Comparison of ENCODE assay signal across 11 mouse cellular contexts in the genomic region with DNA sequence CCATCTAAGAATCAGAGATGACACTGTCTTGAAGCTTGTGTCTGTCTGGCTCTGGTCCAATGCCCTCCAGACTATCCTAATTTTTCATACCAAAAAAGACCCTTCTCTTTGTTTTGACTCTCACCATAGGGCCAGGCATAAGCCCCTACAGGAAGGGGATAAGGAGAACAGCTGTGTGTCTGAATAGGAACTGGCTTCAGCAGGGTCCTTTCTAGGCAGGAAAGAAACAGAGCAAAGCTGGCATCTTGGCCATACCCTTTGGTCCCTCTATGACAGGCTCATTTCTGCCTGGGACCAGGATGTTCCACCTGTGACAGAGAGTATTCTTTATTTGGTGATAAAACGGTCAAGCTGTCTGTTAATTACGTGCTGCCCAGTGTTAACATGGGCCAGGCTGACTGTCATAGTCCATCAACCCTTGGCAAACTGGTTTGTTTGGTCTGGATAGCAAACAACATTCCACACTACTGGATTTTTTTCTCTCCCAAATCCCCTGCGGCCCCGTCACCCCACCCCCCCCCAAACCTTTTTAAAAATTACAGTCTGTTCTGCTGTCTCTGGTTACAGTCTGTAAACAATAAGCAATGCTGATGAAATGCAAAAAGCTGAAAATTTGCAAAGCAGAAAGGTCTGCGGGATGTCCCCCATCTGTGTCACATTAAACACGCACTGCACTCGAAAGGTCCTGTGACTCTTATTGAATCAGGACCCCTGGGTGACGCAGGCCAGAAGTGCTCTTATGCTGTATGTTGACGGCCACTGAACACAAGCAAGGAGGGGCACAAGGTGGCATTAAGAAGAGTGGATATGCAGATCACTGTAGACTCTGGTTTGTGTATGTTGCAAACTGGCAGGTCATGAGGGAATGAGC.
DNase-seq lines count a peak whose midpoint lies in the region; ATAC-seq and TF ChIP-seq lines count a peak whose summit lies in the region.
"Had no signal": no experiment of that assay in that cellular context is flagged by ENCODE, and none has a peak within 500 bp of the region (broad histone marks: within the 10 kb centered on the region; RNA-seq: fewer than 3 reads in every experiment).

No protein-coding gene starts in this region.

- no peak overlapping the region for H3K4me2 ChIP-seq in liver, embryonic 12.5 days
- H3K4me2 ChIP-seq in intestine, embryonic 16.5 days (ENCODE audit: low read depth, low read length): no peak overlapping the region
- H3K4me2 ChIP-seq in liver, postnatal 0 days (ENCODE audit: low read depth, low read length): no peak overlapping the region

- TF ChIP-seq POLR2A in liver, adult 2 months (IDR thresholded peaks at IDR 0.05; ENCODE audit: extremely low read depth, insufficient read depth, low read length): no peak

- H3K9me3 ChIP-seq in liver, embryonic 12.5 days (replicated peaks): no peaks in the 10 kb centered on the region
- no peaks in the 10 kb centered on the region for H3K9me3 ChIP-seq in embryonic facial prominence, embryonic 10.5 days
- no peaks in the 10 kb centered on the region for H3K9me3 ChIP-seq in intestine, embryonic 16.5 days (ENCODE audit: control insufficient read depth, low read length)
- H3K9me3 ChIP-seq in liver, postnatal 0 days (ENCODE audit: low read length): no peaks in the 10 kb centered on the region

- DNase-seq in liver, adult 2 months (ENCODE audit: extremely low read depth, low read depth, low spot score): peak; percentile 93
- DNase-seq in embryonic facial prominence, embryonic 10.5 days (ENCODE audit: low spot score): peak; percentile 40
- DNase-seq in liver, postnatal 0 days: no peak
- no peak for DNase-seq in spleen, postnatal 4 days (ENCODE audit: low spot score in 2 of 2)
- DNase-seq: gastrocnemius, postnatal 25 days; left cerebral cortex, postnatal 4 days had no signal

- WGBS in liver, adult 2 months: 31% methylated on average over 9 of the region's 9 CpGs
- WGBS in liver, embryonic 12.5 days (ENCODE audit: insufficient replicate concordance): 73% methylated on average over 9 of the region's 9 CpGs
- 46% methylated on average over 9 of the region's 9 CpGs for WGBS in embryonic facial prominence, embryonic 10.5 days
- WGBS in intestine, embryonic 16.5 days: 47% methylated on average over 9 of the region's 9 CpGs
- WGBS in liver, postnatal 0 days (ENCODE audit: insufficient replicate concordance): 66% methylated on average over 9 of the region's 9 CpGs

- peak overlapping the region; percentile 79 for H3K27ac ChIP-seq in liver, adult 2 months (replicated peaks; ENCODE audit: insufficient read depth, low read depth, low read length)
- no peak overlapping the region for H3K27ac ChIP-seq in liver, embryonic 12.5 days
- peak overlapping the region; percentile 52 for H3K27ac ChIP-seq in embryonic facial prominence, embryonic 10.5 days (replicated peaks)
- H3K27ac ChIP-seq in intestine, embryonic 16.5 days (ENCODE audit: low read length): peak overlapping the region; percentile 14; the same call in 1 of the 2 replicates
- peak overlapping the region; percentile 44 for H3K27ac ChIP-seq in liver, postnatal 0 days (ENCODE audit: low read depth)
- H3K27ac ChIP-seq: layer of hippocampus, adult 2 months had no signal

- TF ChIP-seq CTCF in liver, adult 2 months (IDR thresholded peaks at IDR 0.05; ENCODE audit: low read depth, low read length): no peak
- no peak for TF ChIP-seq CTCF in liver, postnatal 0 days (IDR thresholded peaks at IDR 0.05; ENCODE audit: low read depth)

- peaks cover 6% of the 10 kb centered on the region; the same call in 1 of the 2 replicates for H3K79me2 ChIP-seq in liver, adult 2 months (ENCODE audit: control insufficient read depth, insufficient read depth, low read length)

- no peak for TF ChIP-seq EP300 in liver, postnatal 0 days (IDR thresholded peaks at IDR 0.05; ENCODE audit: low read depth)

- no peak overlapping the region for H3K4me3 ChIP-seq in liver, adult 2 months (ENCODE audit: insufficient read depth, low read depth, low read length)
- no peak overlapping the region for H3K4me3 ChIP-seq in liver, embryonic 12.5 days
- no peak overlapping the region for H3K4me3 ChIP-seq in embryonic facial prominence, embryonic 10.5 days
- no peak overlapping the region for H3K4me3 ChIP-seq in intestine, embryonic 16.5 days (ENCODE audit: low read length)
- no peak overlapping the region for H3K4me3 ChIP-seq in liver, postnatal 0 days (ENCODE audit: low read depth, low read length)
- H3K4me3 ChIP-seq: layer of hippocampus, adult 2 months had no signal

- ATAC-seq in liver, embryonic 12.5 days: no peak
- ATAC-seq in intestine, embryonic 16.5 days: 0 out of 2 replicates have a peak, but pooled peaks have one; percentile 22
- ATAC-seq in liver, postnatal 0 days: peak; percentile 57
- no peak for ATAC-seq in CD4-positive, CD25-positive, alpha-beta regulatory T cell, adult 4 months
- ATAC-seq: activated CD4-positive, CD25-positive, alpha-beta regulatory T cell, adult 4 months had no signal

- H3K4me1 ChIP-seq in liver, adult 2 months (ENCODE audit: control insufficient read depth, insufficient read depth, low read length): peaks cover 18% of the 10 kb centered on the region
- peaks cover 38% of the 10 kb centered on the region for H3K4me1 ChIP-seq in liver, embryonic 12.5 days
- peaks cover 77% of the 10 kb centered on the region for H3K4me1 ChIP-seq in embryonic facial prominence, embryonic 10.5 days
- peaks cover 22% of the 10 kb centered on the region for H3K4me1 ChIP-seq in intestine, embryonic 16.5 days (ENCODE audit: control insufficient read depth, insufficient read depth, low read length)
- H3K4me1 ChIP-seq in liver, postnatal 0 days (ENCODE audit: insufficient read depth): peaks cover 62% of the 10 kb centered on the region

- H3K9ac ChIP-seq in liver, adult 2 months (ENCODE audit: low read depth, low read length): peak overlapping the region; percentile 42; the same call in 1 of the 2 replicates
- H3K9ac ChIP-seq in liver, embryonic 12.5 days: no peak overlapping the region
- no peak overlapping the region for H3K9ac ChIP-seq in intestine, embryonic 16.5 days (ENCODE audit: low read depth, low read length)
- no peak overlapping the region for H3K9ac ChIP-seq in liver, postnatal 0 days (replicated peaks)

- no peaks in the 10 kb centered on the region for H3K27me3 ChIP-seq in liver, adult 2 months (ENCODE audit: control insufficient read depth, insufficient read depth, low read length)
- no peaks in the 10 kb centered on the region for H3K27me3 ChIP-seq in liver, embryonic 12.5 days (replicated peaks)
- H3K27me3 ChIP-seq in embryonic facial prominence, embryonic 10.5 days (replicated peaks; ENCODE audit: low read depth, poor library complexity, severe bottlenecking): no peaks in the 10 kb centered on the region
- no peaks in the 10 kb centered on the region for H3K27me3 ChIP-seq in intestine, embryonic 16.5 days (replicated peaks; ENCODE audit: control insufficient read depth, insufficient read depth, low read length)
- H3K27me3 ChIP-seq in liver, postnatal 0 days (ENCODE audit: insufficient read depth, low read length): no peaks in the 10 kb centered on the region

- H3K36me3 ChIP-seq in liver, adult 2 months (ENCODE audit: control insufficient read depth, insufficient read depth, low read length): peaks cover 2% of the 10 kb centered on the region; the same call in 1 of the 2 replicates
- 0 out of 2 replicates have a peak, but pooled peaks cover 3% of the 10 kb centered on the region for H3K36me3 ChIP-seq in liver, embryonic 12.5 days
- no peaks in the 10 kb centered on the region for H3K36me3 ChIP-seq in embryonic facial prominence, embryonic 10.5 days (replicated peaks)
- H3K36me3 ChIP-seq in intestine, embryonic 16.5 days (ENCODE audit: control insufficient read depth, insufficient read depth, low read length): no peaks in the 10 kb centered on the region
- peaks cover 5% of the 10 kb centered on the region; the same call in 1 of the 2 replicates for H3K36me3 ChIP-seq in liver, postnatal 0 days (replicated peaks; ENCODE audit: insufficient read depth, low read length)

Comparison
In these comparisons a context has a peak if more than half of its experiments do, and no peak if none do; other contexts are left out.
1. DNase-seq: peak in liver, adult 2 months (single experiment) and embryonic facial prominence, embryonic 10.5 days (single experiment); none in liver, postnatal 0 days (single experiment) and spleen, postnatal 4 days (0 of 2).
2. ATAC-seq: peak in intestine, embryonic 16.5 days (single experiment) and liver, postnatal 0 days (single experiment); none in liver, embryonic 12.5 days (single experiment) and CD4-positive, CD25-positive, alpha-beta regulatory T cell, adult 4 months (single experiment).